Mouse (Mus musculus) kidney, embryonic 15.5 days (tissue): Measurements from ENCODE around the gene Rtn2. TPM values are rescaled to one million over a fixed set of nuclear protein-coding genes. Genes with fewer than 3 reads are reported as not detected.

Source experiments
- ATAC-seq: fragments of 200-750 bp; cut with Nextera tagmentation; replicated peaks from 2 replicates; pipeline ENCODE4 v1.8.0; 2017; ENCODE audit warnings: moderate TSS enrichment; ENCODE audit not compliant: low FRiP score
- H3K27ac ChIP-seq: fragments of 300-500 bp; sonication (generic); 2 replicates; pipeline ENCODE4 v1.5.1; 2015; ENCODE audit warnings: mild to moderate bottlenecking, inconsistent platforms
- H3K27me3 ChIP-seq: fragments of 300-500 bp; sonication (generic); 2 replicates; pipeline ENCODE4 v1.6.1; 2015; ENCODE audit warnings: inconsistent platforms
- H3K36me3 ChIP-seq: fragments of 300-500 bp; sonication (generic); 2 replicates; pipeline ENCODE4 v1.6.1; 2015; ENCODE audit warnings: inconsistent platforms
- H3K4me1 ChIP-seq: fragments of 300-500 bp; sonication (generic); 2 replicates; pipeline ENCODE4 v1.6.1; 2015; ENCODE audit warnings: inconsistent platforms
- H3K4me2 ChIP-seq: fragments of 300-500 bp; sonication (generic); 2 replicates; pipeline ENCODE4 v1.6.1; 2015; ENCODE audit warnings: moderate library complexity, mild to moderate bottlenecking, inconsistent platforms
- H3K4me3 ChIP-seq: fragments of 300-500 bp; sonication (generic); replicated peaks from 2 replicates; pipeline ENCODE4 v1.5.1; 2015; ENCODE audit warnings: mild to moderate bottlenecking, inconsistent platforms
- H3K9ac ChIP-seq: fragments of 300-500 bp; sonication (generic); 2 replicates; pipeline ENCODE4 v1.6.1; 2015; ENCODE audit warnings: mild to moderate bottlenecking, inconsistent platforms
- H3K9me3 ChIP-seq: fragments of 300-500 bp; sonication (generic); replicated peaks from 2 replicates; pipeline ENCODE4 v1.6.1; 2016; ENCODE audit warnings: inconsistent platforms
- WGBS: fragments of 180-500 bp; shearing (Covaris S2); methylation state at CpG from one replicate; pipeline ENCODE4 v1.1.7; 2015; ENCODE audit warnings: mixed read lengths; 5-methylcytosine and 5-hydroxymethylcytosine counted together
- polyA plus RNA-seq: library from polyadenylated mRNA; unstranded; fragments of >200 nt; fragmentation: Nextera tagmentation; extraction: Ambion mirVana; gene quantifications from 2 replicates; pipeline ENCODE4 v1.2.1, GENCODE M21; 2015

Gene Rtn2
- polyA plus RNA-seq, 1 experiment from 2014 or later = 8.3 TPM

DNA sequence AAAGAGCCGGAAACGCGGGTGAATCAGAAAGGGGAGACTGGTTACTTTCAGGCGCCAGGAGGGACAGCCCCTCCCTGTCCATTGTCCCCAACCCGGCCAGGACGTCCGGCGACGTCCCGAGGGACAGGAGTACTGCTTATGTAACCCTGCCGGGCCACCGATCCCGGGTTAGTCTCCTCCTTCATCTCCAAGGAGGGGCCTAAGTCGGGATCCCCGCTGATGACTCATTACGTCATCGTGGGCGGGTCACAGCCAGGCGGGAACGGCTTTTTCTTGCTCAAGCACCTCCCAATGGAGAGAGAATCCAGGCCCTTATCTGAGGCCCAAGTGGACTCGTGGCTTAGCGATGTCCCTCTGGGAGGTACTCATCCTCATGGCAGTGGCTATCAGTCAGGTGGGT lies 44.7 kb downstream of the Rtn2 start:
- Histone ChIP-seq H3K9me3 (0 out of 2 replicates have a peak, but pooled peaks cover 5% of the 10 kb centered on the region), H3K4me1 (peaks cover 24% of the 10 kb centered on the region), H3K9ac (peak overlapping the region; percentile 38), H3K4me3 (peak overlapping the region; percentile 47), H3K4me2 (peak overlapping the region; percentile 77), H3K27ac (peak overlapping the region; percentile 91), H3K27me3 (peaks cover 8% of the 10 kb centered on the region), H3K36me3 (no peaks in the 10 kb centered on the region)
- peak; percentile 80 for ATAC-seq
- under 1% methylated on average over 22 of the region's 22 CpGs for WGBS

DNA sequence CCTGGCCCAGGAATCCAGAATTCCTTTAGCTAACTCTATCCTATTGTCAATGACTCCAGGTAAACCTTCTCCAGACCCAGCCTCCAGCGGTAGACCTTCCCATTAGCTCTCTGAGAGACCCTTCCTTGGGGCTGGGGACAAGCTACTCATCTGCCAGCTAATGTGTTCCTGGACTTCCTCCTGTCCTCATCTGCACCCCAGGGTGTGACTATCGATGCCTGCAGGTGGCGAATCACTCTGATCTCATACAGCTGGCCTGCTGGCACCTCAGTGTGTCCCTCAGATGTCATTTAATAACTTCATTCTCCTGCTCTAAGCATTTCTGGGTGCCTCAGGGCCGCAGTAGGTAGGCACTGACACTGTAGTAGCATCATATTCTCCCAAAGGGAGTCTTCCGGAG lies 45.4 kb downstream of the Rtn2 start:
- Histone ChIP-seq H3K36me3 (no peaks in the 10 kb centered on the region), H3K9ac (no peak overlapping the region), H3K4me1 (peaks cover 28% of the 10 kb centered on the region), H3K4me3 (no peak overlapping the region), H3K9me3 (0 out of 2 replicates have a peak, but pooled peaks cover 5% of the 10 kb centered on the region), H3K4me2 (peak overlapping the region; percentile 77), H3K27me3 (peaks cover 3% of the 10 kb centered on the region), H3K27ac (0 out of 2 replicates have a peak overlapping the region, but pooled peaks have one; percentile 91)
- no peak for ATAC-seq
- 81% methylated on average over 5 of the region's 5 CpGs for WGBS

- H3K4me2 ChIP-seq = no peak overlapping the region
- H3K9me3 ChIP-seq = 0 out of 2 replicates have a peak, but pooled peaks cover 5% of the 10 kb centered on the region
- no peak overlapping the region for H3K4me3 ChIP-seq
- H3K27ac ChIP-seq = no peak overlapping the region
- no peak for ATAC-seq
- no peak overlapping the region for H3K9ac ChIP-seq
- H3K36me3 ChIP-seq = no peaks in the 10 kb centered on the region
- no peaks in the 10 kb centered on the region for H3K27me3 ChIP-seq
- peaks cover 30% of the 10 kb centered on the region for H3K4me1 ChIP-seq
These were observed 46.0 kb downstream of the Rtn2 start for GRCm38 (mm10) chr7:19328425-19328824.

- no peaks in the 10 kb centered on the region for H3K27me3 ChIP-seq
- 77% methylated on average over 2 of the region's 2 CpGs for WGBS
- no peak for ATAC-seq
- no peaks in the 10 kb centered on the region for H3K36me3 ChIP-seq
- H3K4me2 ChIP-seq = no peak overlapping the region
- no peak overlapping the region for H3K9ac ChIP-seq
- no peak overlapping the region for H3K27ac ChIP-seq
- H3K4me3 ChIP-seq = no peak overlapping the region
- H3K9me3 ChIP-seq = 0 out of 2 replicates have a peak, but pooled peaks cover 5% of the 10 kb centered on the region
- H3K4me1 ChIP-seq = peaks cover 28% of the 10 kb centered on the region
These were observed 49.5 kb downstream of the Rtn2 start for GRCm38 (mm10) chr7:19331910-19332309.

DNA sequence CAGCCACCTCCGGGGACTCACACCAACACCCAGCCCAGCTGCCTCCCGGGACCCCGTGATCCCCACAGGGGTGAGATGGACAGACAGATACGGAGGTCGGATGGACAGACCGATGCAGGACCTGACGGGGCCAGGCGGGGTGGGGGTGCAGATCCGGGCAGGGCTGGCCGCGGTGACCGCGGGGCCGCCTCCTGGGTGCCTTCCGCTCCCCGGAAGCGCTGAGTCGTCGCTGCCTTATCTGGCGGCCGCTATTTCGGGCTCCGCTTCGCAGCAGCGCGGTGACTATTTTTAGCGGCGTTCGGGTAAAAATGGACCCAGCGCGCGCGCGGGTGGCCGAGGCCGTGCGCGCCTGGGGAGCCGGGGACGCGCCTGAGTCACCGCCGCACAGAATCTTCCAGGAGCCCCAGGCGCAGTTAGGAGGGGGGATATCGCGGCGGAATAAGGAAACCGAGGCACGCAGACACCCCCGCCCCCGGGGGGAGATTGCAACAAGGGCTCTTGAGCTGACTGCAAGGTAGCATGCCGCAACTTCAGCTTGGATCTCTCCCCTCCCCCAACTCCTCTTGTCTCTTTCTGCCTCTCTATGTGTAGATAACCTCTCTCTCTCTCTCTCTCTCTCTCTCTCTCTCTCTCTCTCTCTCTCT lies 50.4 kb downstream of the Rtn2 start:
- WGBS = under 1% methylated on average over 52 of the region's 52 CpGs
- H3K27ac ChIP-seq = peak overlapping the region; percentile 19; the same call in 1 of the 2 replicates
- H3K36me3 ChIP-seq = no peaks in the 10 kb centered on the region
- H3K4me2 ChIP-seq = peak overlapping the region; percentile 79
- ATAC-seq = peak; percentile 68
- H3K4me3 ChIP-seq = peak overlapping the region; percentile 69
- H3K27me3 ChIP-seq = no peaks in the 10 kb centered on the region
- H3K4me1 ChIP-seq = peaks cover 18% of the 10 kb centered on the region
- peak overlapping the region; percentile 53 for H3K9ac ChIP-seq
- 0 out of 2 replicates have a peak, but pooled peaks cover 5% of the 10 kb centered on the region for H3K9me3 ChIP-seq

- H3K9ac ChIP-seq = no peak overlapping the region
- H3K4me3 ChIP-seq = no peak overlapping the region
- H3K4me2 ChIP-seq = no peak overlapping the region
- no peaks in the 10 kb centered on the region for H3K9me3 ChIP-seq
- H3K27me3 ChIP-seq = no peaks in the 10 kb centered on the region
- H3K27ac ChIP-seq = no peak overlapping the region
- H3K4me1 ChIP-seq = peaks cover 16% of the 10 kb centered on the region
- 39% methylated on average over 3 of the region's 3 CpGs for WGBS
- no peak for ATAC-seq
- H3K36me3 ChIP-seq = no peaks in the 10 kb centered on the region
These were observed 53.2 kb downstream of the Rtn2 start for GRCm38 (mm10) chr7:19335583-19335982.

DNA sequence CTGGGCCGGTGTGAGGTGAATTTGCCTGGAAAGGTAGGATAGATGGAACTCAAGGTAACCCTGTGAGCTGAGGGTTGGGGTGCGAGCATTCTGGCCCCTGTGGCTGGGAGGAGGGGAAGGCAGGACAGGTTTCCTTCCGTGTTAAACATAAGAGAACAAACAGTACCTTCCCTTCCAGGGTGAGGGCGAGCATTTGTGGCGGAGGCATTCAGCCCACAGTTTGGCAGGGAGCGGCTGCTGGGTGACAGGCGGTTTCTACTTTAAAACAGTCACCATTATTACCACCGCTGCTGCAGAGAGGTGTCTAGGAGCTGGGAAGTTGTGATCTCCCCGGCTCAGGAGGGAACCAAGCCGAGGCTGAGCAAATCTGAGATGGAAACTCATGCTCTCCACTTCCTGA lies 54.7 kb downstream of the Rtn2 start:
- H3K4me3 ChIP-seq = no peak overlapping the region
- ATAC-seq = no peak
- 68% methylated on average over 10 of the region's 10 CpGs for WGBS

DNA sequence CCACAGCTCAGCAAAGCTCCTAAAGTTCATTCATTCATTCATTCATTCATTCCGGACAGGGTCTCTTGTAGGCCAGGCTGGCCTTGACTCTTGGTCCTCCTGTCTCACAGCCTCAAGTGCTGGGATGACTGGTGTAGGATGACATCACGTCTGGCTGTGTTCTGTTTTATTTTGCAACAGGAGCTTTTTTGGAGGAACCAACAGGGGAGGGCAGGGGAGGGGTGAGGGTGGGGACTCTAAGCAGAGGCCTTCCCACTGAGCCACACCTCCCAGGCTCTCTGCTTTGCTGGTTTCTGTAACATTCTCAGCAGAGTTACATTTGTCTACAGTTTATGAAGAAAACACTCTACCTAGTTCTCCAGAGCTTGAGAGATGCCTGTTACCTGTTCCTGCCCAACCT lies 55.6 kb downstream of the Rtn2 start:
- Histone ChIP-seq H3K9ac (no peak overlapping the region), H3K27me3 (peaks cover 20% of the 10 kb centered on the region), H3K27ac (no peak overlapping the region), H3K36me3 (no peaks in the 10 kb centered on the region), H3K9me3 (no peaks in the 10 kb centered on the region), H3K4me1 (peaks cover 34% of the 10 kb centered on the region), H3K4me3 (no peak overlapping the region), H3K4me2 (no peak overlapping the region)
- WGBS = 53% methylated on average over 2 of the region's 2 CpGs
- ATAC-seq = no peak

More for the DNA sequence above, 54.7 kb downstream of the Rtn2 start:
- Histone ChIP-seq H3K27ac (no peak overlapping the region), H3K27me3 (peaks cover 14% of the 10 kb centered on the region), H3K36me3 (no peaks in the 10 kb centered on the region), H3K4me1 (peaks cover 28% of the 10 kb centered on the region), H3K9ac (no peak overlapping the region), H3K9me3 (no peaks in the 10 kb centered on the region), H3K4me2 (no peak overlapping the region)

GRCm38 (mm10) chr7:19338596-19338995 lies 56.2 kb downstream of the Rtn2 start:
- peaks cover 20% of the 10 kb centered on the region for H3K27me3 ChIP-seq
- peaks cover 35% of the 10 kb centered on the region for H3K4me1 ChIP-seq
- no peak for ATAC-seq
- H3K27ac ChIP-seq = no peak overlapping the region
- no peak overlapping the region for H3K4me2 ChIP-seq
- H3K9me3 ChIP-seq = no peaks in the 10 kb centered on the region
- H3K4me3 ChIP-seq = no peak overlapping the region
- WGBS = 63% methylated on average over 7 of the region's 7 CpGs
- no peaks in the 10 kb centered on the region for H3K36me3 ChIP-seq
- H3K9ac ChIP-seq = no peak overlapping the region

GRCm38 (mm10) chr7:19341250-19341649 lies 58.8 kb downstream of the Rtn2 start:
- Histone ChIP-seq H3K9me3 (no peaks in the 10 kb centered on the region), H3K27me3 (peaks cover 20% of the 10 kb centered on the region), H3K4me3 (peak overlapping the region; percentile 48; the same call in 1 of the 2 replicates), H3K4me2 (peak overlapping the region; percentile 93), H3K27ac (no peak overlapping the region), H3K4me1 (peaks cover 47% of the 10 kb centered on the region), H3K9ac (no peak overlapping the region), H3K36me3 (no peaks in the 10 kb centered on the region)
- ATAC-seq = no peak
- WGBS = 20% methylated on average over 10 of the region's 10 CpGs

DNA sequence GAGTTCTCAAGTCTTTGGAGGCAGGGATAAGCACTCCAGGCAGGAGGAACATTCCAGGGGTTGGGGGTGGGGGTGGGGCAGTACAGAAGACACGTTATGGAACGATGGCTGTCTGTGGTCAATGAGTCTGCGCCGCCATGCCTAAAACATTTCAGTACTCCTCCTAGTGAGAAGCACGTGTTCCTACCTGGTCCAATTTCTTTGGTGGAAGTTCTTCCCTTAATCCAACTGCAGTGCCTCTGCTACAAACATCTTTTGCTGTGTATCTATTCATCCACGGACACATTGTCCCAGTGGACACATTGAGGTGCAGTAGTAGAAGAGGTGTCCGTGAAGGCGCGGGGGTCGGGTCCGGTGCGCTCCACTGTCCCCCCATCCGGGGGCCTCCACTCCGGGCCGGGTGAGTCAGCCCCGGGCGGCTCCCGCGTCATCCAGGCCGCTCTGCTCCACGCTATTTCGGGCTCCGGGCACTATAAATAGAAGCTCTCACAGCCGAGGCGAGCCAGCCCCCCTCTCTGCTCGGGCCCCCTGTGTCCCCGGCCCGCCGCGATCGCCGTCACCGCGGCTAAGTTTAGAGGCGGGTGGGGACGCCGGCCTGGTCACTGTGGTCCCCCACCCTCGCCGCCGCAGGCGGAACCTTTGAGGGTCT lies 59.5 kb downstream of the Rtn2 start:
- H3K4me2 ChIP-seq = peak overlapping the region; percentile 93
- peaks cover 20% of the 10 kb centered on the region for H3K27me3 ChIP-seq
- no peaks in the 10 kb centered on the region for H3K36me3 ChIP-seq
- peaks cover 48% of the 10 kb centered on the region for H3K4me1 ChIP-seq
- no peak overlapping the region for H3K27ac ChIP-seq
- peak overlapping the region; percentile 25; the same call in 1 of the 2 replicates for H3K9ac ChIP-seq
- peak overlapping the region; percentile 48 for H3K4me3 ChIP-seq
- H3K9me3 ChIP-seq = no peaks in the 10 kb centered on the region
- WGBS = under 1% methylated on average over 41 of the region's 41 CpGs
- 0 out of 2 replicates have a peak, but pooled peaks have one; percentile 3 for ATAC-seq

DNA sequence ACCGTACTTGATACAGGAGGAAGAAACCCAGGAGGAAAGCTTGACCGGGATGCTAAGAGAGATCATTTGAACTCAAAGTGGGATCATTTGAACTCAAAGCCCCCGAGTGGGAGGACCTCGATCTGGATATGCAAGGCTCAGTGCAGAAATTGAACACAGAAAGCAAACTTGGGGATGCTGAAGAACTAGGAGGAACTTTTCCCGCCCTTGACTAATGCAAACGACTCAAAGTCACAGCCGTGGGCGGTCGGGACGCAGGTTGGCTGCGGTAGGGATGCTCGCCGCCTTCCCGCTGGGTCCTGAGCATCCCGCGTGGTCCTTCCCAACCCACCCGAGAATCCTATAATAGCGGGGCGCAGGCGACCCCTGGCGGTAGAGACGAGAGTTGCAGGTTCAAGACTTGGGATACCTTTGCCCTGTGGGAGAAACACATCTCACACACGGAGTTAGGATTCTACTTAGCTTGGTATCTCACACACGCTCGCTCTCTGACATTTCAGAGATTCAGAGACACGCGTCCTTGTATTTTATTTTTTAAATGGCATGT lies 60.1 kb downstream of the Rtn2 start:
- no peak for ATAC-seq
- H3K27ac ChIP-seq = no peak overlapping the region
- peaks cover 48% of the 10 kb centered on the region for H3K4me1 ChIP-seq
- H3K27me3 ChIP-seq = peaks cover 20% of the 10 kb centered on the region
- no peaks in the 10 kb centered on the region for H3K9me3 ChIP-seq
- H3K4me2 ChIP-seq = peak overlapping the region; percentile 93
- peak overlapping the region; percentile 48 for H3K4me3 ChIP-seq
- WGBS = 1% methylated on average over 27 of the region's 27 CpGs
- H3K36me3 ChIP-seq = peaks cover 2% of the 10 kb centered on the region; the same call in 1 of the 2 replicates
- peak overlapping the region; percentile 25; the same call in 1 of the 2 replicates for H3K9ac ChIP-seq
